Mouse (Mus musculus): ENCODE data around the gene Vmn1r84.

The Vmn1r84 gene

GRCm38 (mm10) chr7:12369173-12369572 is at the start of gene Vmn1r84:
Gene Vmn1r84 (minus strand): TSS chr7:12369273.
- DNase-seq (ENCODE audit: low read depth, low spot score), result no peak

GRCm38 (mm10) chr7:12329381-12329780 is 39.7 kb downstream of the Vmn1r84 start, which contains the start of gene Vmn1r83:
Gene Vmn1r83 (minus strand): TSS chr7:12329481.
- no peak for DNase-seq (ENCODE audit: low read depth, low spot score)

Measured in 3T3-L1 (cell line).